Comparison of ENCODE assay signal across 25 mouse cellular contexts in genomic region chr5:112035426-112035825, GRCm38 (mm10).
"Had no signal": no experiment of that assay in that cellular context is flagged by ENCODE, and none has a peak within 500 bp of the region (broad histone marks: within the 10 kb centered on the region; RNA-seq: fewer than 3 reads in every experiment).

No protein-coding gene starts in this region.

- ATAC-seq: hindbrain, postnatal 0 days; intestine, embryonic 16.5 days; liver, embryonic 12.5 days had no signal

- H3K36me3 ChIP-seq: heart, embryonic 10.5 days; heart, embryonic 12.5 days; hindbrain, embryonic 13.5 days; hindbrain, embryonic 15.5 days; kidney, embryonic 15.5 days; limb, embryonic 13.5 days; limb, embryonic 15.5 days; liver, embryonic 12.5 days had no signal

- H3K4me1 ChIP-seq: heart, embryonic 10.5 days; heart, embryonic 12.5 days; limb, embryonic 13.5 days; limb, embryonic 15.5 days; liver, embryonic 12.5 days had no signal

- H3K27me3 ChIP-seq: hindbrain, embryonic 15.5 days; liver, embryonic 12.5 days had no signal

- H3K9ac ChIP-seq: heart, embryonic 12.5 days; hindbrain, embryonic 13.5 days; hindbrain, embryonic 15.5 days; kidney, embryonic 15.5 days; limb, embryonic 13.5 days; limb, embryonic 15.5 days; liver, embryonic 12.5 days had no signal

- H3K4me3 ChIP-seq: gastrocnemius, adult 2 months; heart, embryonic 10.5 days; heart, embryonic 12.5 days; hindbrain, embryonic 13.5 days; hindbrain, embryonic 15.5 days; kidney, embryonic 15.5 days; limb, embryonic 13.5 days; limb, embryonic 15.5 days; liver, embryonic 12.5 days had no signal

- H3K4me2 ChIP-seq: heart, embryonic 12.5 days; hindbrain, embryonic 13.5 days; hindbrain, embryonic 15.5 days; kidney, embryonic 15.5 days; limb, embryonic 13.5 days; limb, embryonic 15.5 days; liver, embryonic 12.5 days had no signal

- H3K9me3 ChIP-seq: heart, embryonic 10.5 days; heart, embryonic 12.5 days; hindbrain, embryonic 13.5 days; hindbrain, embryonic 15.5 days; kidney, embryonic 15.5 days; limb, embryonic 13.5 days; limb, embryonic 15.5 days; liver, embryonic 12.5 days had no signal

- DNase-seq: gastrocnemius, adult 2 months; gastrocnemius, postnatal 10 days; gastrocnemius, postnatal 25 days; heart, adult 18-20 months; heart, postnatal 10 days; heart, postnatal 36 days; kidney, adult 11 months; kidney, adult 2 months; kidney, adult 9 months; kidney, postnatal 14 days; kidney, postnatal 36 days; layer of hippocampus, adult 9-11 months; layer of hippocampus, postnatal 36 days; left cerebral cortex, postnatal 4 days had no signal

- H3K27ac ChIP-seq: gastrocnemius, adult 2 months; heart, embryonic 10.5 days; hindbrain, embryonic 13.5 days; hindbrain, embryonic 15.5 days; hindbrain, postnatal 0 days; kidney, embryonic 15.5 days; kidney, postnatal 0 days; limb, embryonic 13.5 days; limb, embryonic 15.5 days; liver, embryonic 12.5 days had no signal
